Mouse (Mus musculus): Measurements from ENCODE around the gene Col5a1. TPM values are rescaled to one million over a fixed set of nuclear protein-coding genes. Genes with fewer than 3 reads are reported as not detected.
A peak's percentile ranks its signal among the peaks of the same experiment; 100 is the strongest.

Gene Col5a1
- polyA plus RNA-seq, 1 experiment from 2014 or later, result 5.4 TPM

GRCm38 (mm10) chr2:27986751-27987150 lies 100.5 kb downstream of the Col5a1 start:
- H3K27me3 ChIP-seq, result no peaks in the 10 kb centered on the region

GRCm38 (mm10) chr2:27990430-27991211 lies 104.4 kb downstream of the Col5a1 start:
- no peaks in the 10 kb centered on the region for H3K9me3 ChIP-seq
- ATAC-seq (replicated peaks), result no peak
- H3K36me3 ChIP-seq, result no peaks in the 10 kb centered on the region
- no peak overlapping the region for H3K27ac ChIP-seq (replicated peaks)
- H3K4me1 ChIP-seq, result no peaks in the 10 kb centered on the region
- no peaks in the 10 kb centered on the region for H3K27me3 ChIP-seq
- WGBS, result 69% methylated on average over 11 of the region's 13 CpGs
- H3K4me3 ChIP-seq, result no peak overlapping the region
- no peak overlapping the region for H3K4me2 ChIP-seq (replicated peaks)
- H3K9ac ChIP-seq (replicated peaks), result no peak overlapping the region

More at GRCm38 (mm10) chr2:27986751-27987150, 100.5 kb downstream of the Col5a1 start:
- Histone ChIP-seq H3K9ac (replicated peaks) (no peak overlapping the region), H3K9me3 (no peaks in the 10 kb centered on the region), H3K27ac (replicated peaks) (no peak overlapping the region), H3K4me2 (replicated peaks) (no peak overlapping the region), H3K4me1 (no peaks in the 10 kb centered on the region), H3K4me3 (no peak overlapping the region), H3K36me3 (no peaks in the 10 kb centered on the region)
- no peak for ATAC-seq (replicated peaks)
- WGBS, result 87% methylated on average over 4 of the region's 4 CpGs

DNA sequence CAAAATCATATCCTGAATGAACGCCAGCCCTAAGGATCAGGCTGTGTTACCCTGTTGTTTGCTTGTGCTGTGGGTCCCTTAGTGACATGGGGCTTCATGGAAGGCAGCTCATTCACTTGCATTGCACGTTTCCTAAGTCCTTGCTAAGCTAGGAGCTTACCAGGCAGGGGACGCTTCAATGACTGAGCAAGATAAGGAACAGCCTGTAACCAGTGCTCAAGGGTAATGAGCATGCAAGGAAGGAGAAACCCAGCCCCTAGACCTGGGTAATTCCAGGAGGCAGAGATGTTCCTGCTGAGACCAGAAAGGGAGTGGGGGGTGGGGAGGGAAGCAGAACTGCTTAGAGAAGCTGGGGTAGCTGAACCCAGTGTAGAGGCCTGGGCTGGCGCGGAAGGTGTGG lies 107.2 kb downstream of the Col5a1 start:
- no peak overlapping the region for H3K27ac ChIP-seq (replicated peaks)
- H3K9me3 ChIP-seq, result no peaks in the 10 kb centered on the region
- no peak for ATAC-seq (replicated peaks)
- no peaks in the 10 kb centered on the region for H3K27me3 ChIP-seq
- no peak overlapping the region for H3K9ac ChIP-seq (replicated peaks)
- WGBS, result 55% methylated on average over 5 of the region's 5 CpGs
- H3K4me1 ChIP-seq, result no peaks in the 10 kb centered on the region
- no peaks in the 10 kb centered on the region for H3K36me3 ChIP-seq
- no peak overlapping the region for H3K4me2 ChIP-seq (replicated peaks)
- H3K4me3 ChIP-seq, result no peak overlapping the region

DNA sequence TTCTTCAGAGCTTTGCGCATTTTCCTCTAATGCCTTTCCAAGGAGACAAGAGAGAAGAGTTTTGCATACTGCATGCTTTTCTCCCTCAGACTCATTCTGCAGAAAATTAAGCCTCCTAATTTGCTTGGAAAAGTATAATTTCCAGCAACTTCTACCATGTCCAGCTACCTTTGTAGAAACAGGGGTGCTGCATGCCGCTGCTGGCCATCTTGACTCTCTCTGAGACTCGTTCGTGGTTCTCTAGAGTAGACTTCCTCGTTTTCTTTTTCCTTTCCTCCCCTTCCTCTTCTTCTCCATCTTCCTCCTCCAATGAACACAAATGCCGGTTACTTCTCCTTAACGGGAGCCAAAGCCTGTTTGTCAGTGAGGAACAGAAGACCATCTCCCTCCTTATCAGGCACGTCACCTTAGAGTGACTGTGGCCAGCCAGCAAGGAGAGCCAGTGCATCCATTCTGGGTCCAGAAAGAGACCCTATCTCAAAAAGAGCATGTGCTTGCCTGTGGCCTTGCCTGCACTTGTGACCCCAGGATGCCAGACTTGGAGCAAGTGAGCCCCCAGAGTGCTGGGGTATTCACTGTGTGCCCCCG lies 113.9 kb downstream of the Col5a1 start:
- H3K9ac ChIP-seq (replicated peaks), result no peak overlapping the region
- no peaks in the 10 kb centered on the region for H3K9me3 ChIP-seq
- H3K4me3 ChIP-seq, result no peak overlapping the region
- 90% methylated on average over 9 of the region's 9 CpGs for WGBS
- no peaks in the 10 kb centered on the region for H3K27me3 ChIP-seq
- peaks cover 15% of the 10 kb centered on the region for H3K4me1 ChIP-seq
- H3K36me3 ChIP-seq, result no peaks in the 10 kb centered on the region
- peak overlapping the region; percentile 77; the same call in 1 of the 2 replicates for H3K27ac ChIP-seq (replicated peaks)
- ATAC-seq (replicated peaks), result no peak
- H3K4me2 ChIP-seq (replicated peaks), result no peak overlapping the region

- H3K27ac ChIP-seq (replicated peaks), result peak overlapping the region; percentile 77
- 75% methylated on average over 3 of the region's 3 CpGs for WGBS
- H3K9me3 ChIP-seq, result no peaks in the 10 kb centered on the region
- H3K4me3 ChIP-seq, result no peak overlapping the region
- no peak for ATAC-seq (replicated peaks)
- H3K4me1 ChIP-seq, result peaks cover 15% of the 10 kb centered on the region
- no peak overlapping the region for H3K4me2 ChIP-seq (replicated peaks)
- no peaks in the 10 kb centered on the region for H3K36me3 ChIP-seq
- no peak overlapping the region for H3K9ac ChIP-seq (replicated peaks)
- no peaks in the 10 kb centered on the region for H3K27me3 ChIP-seq
Measured at GRCm38 (mm10) chr2:28000660-28001059, 114.4 kb downstream of the Col5a1 start.

DNA sequence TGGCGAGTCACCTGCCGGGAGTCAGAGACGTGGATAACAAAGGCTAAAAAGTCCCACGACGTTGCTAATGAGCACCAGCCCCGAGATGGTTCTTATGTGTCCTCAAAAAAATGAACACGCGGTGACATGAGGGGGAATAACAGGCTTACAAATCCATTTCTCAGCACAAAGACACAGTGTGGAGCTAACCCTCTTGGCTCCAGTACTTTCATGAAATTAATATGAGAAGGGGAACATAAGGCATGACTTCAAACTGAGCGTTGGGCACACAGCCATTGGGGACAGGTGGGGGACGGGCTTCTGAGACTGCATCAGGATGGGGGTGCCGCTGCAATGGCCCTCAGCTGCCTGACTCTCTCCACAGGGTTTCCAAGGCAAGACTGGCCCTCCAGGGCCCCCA lies 115.0 kb downstream of the Col5a1 start:
- Histone ChIP-seq H3K27ac (replicated peaks) (peak overlapping the region; percentile 77), H3K4me3 (no peak overlapping the region), H3K27me3 (no peaks in the 10 kb centered on the region), H3K4me2 (replicated peaks) (no peak overlapping the region), H3K9me3 (no peaks in the 10 kb centered on the region), H3K36me3 (no peaks in the 10 kb centered on the region), H3K4me1 (peaks cover 15% of the 10 kb centered on the region), H3K9ac (replicated peaks) (no peak overlapping the region)
- ATAC-seq (replicated peaks), result peak; percentile 57; the same call in 1 of the 2 replicates
- WGBS, result 59% methylated on average over 11 of the region's 11 CpGs

DNA sequence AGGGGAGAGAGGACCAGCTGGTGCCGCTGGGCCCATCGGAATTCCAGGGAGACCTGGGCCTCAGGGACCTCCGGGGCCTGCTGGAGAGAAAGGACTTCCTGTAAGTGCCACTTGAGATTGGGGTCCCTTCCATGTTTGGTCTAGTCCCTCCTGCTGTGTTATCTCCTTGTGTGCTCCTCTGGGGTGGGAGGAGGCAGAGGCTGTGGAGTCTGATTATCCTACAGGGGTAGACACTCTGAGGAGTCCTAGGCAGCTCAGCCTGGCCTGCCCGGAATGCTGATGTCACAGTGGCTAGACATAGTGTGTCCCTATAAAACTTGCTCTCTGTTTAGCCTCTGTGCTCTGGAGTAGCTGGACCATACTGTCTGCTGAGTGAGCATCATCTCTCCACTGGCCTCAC lies 119.0 kb downstream of the Col5a1 start:
- Histone ChIP-seq H3K9me3 (no peaks in the 10 kb centered on the region), H3K27me3 (no peaks in the 10 kb centered on the region), H3K36me3 (no peaks in the 10 kb centered on the region), H3K27ac (replicated peaks) (no peak overlapping the region), H3K4me1 (peaks cover 18% of the 10 kb centered on the region), H3K9ac (replicated peaks) (no peak overlapping the region), H3K4me2 (replicated peaks) (no peak overlapping the region), H3K4me3 (no peak overlapping the region)
- no peak for ATAC-seq (replicated peaks)
- WGBS, result 90% methylated on average over 4 of the region's 4 CpGs

DNA sequence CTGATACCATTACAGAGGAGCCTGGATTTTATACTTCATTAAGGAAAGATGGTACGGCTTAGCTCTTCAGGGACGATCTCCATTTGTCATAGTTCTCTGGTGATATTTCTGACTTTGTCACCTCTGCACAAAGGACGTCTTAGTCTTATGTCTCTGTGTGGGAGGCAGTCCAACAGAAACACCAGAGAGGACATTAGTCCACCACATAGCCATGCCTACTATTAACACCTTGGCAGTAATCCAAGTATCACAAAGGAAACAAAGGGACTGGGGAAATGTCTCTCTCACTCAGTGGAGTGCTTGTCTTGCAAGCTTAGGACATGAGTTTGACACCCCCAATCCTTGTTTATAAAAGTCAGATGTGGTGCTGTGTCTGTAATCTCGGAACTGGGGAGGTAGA lies 122.0 kb downstream of the Col5a1 start:
- no peak overlapping the region for H3K9ac ChIP-seq (replicated peaks)
- no peaks in the 10 kb centered on the region for H3K36me3 ChIP-seq
- no peaks in the 10 kb centered on the region for H3K9me3 ChIP-seq
- H3K4me3 ChIP-seq, result no peak overlapping the region
- no peaks in the 10 kb centered on the region for H3K27me3 ChIP-seq
- H3K4me1 ChIP-seq, result peaks cover 3% of the 10 kb centered on the region; the same call in 1 of the 2 replicates
- H3K4me2 ChIP-seq (replicated peaks), result no peak overlapping the region
- ATAC-seq (replicated peaks), result no peak
- H3K27ac ChIP-seq (replicated peaks), result no peak overlapping the region
- 30% methylated on average over 4 of the region's 4 CpGs for WGBS

- Histone ChIP-seq H3K36me3 (no peaks in the 10 kb centered on the region), H3K4me3 (no peak overlapping the region), H3K9ac (replicated peaks) (no peak overlapping the region), H3K4me2 (replicated peaks) (no peak overlapping the region), H3K27me3 (no peaks in the 10 kb centered on the region), H3K27ac (replicated peaks) (no peak overlapping the region), H3K9me3 (no peaks in the 10 kb centered on the region), H3K4me1 (peaks cover 3% of the 10 kb centered on the region; the same call in 1 of the 2 replicates)
- WGBS, result 53% methylated on average over 3 of the region's 3 CpGs
- no peak for ATAC-seq (replicated peaks)
Measured at GRCm38 (mm10) chr2:28012367-28012766, 126.1 kb downstream of the Col5a1 start.

DNA sequence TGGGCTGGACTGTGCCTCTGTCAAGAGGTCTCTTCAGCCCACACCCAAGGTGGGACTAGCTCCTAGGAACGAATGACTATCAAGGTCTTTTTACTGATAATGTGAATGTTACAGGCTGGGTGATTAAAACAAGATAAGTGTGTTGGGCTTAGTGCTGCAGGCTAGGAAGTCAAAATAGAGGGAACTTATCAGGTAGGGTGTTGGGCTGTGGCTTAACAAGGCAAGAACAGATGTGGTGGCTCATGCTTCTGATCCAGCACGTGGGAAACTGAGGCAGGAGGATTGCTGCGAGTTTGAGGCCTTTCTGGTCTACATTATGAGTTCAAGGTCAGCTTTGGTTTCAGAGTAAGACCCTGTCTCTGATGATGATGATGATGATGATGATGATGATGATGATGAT lies 128.6 kb downstream of the Col5a1 start:
- 81% methylated on average over 3 of the region's 3 CpGs for WGBS
- H3K4me2 ChIP-seq (replicated peaks), result no peak overlapping the region
- ATAC-seq (replicated peaks), result no peak
- no peak overlapping the region for H3K27ac ChIP-seq (replicated peaks)
- no peaks in the 10 kb centered on the region for H3K4me1 ChIP-seq
- no peak overlapping the region for H3K9ac ChIP-seq (replicated peaks)
- no peak overlapping the region for H3K4me3 ChIP-seq
- no peaks in the 10 kb centered on the region for H3K9me3 ChIP-seq
- no peaks in the 10 kb centered on the region for H3K36me3 ChIP-seq
- H3K27me3 ChIP-seq, result no peaks in the 10 kb centered on the region

DNA sequence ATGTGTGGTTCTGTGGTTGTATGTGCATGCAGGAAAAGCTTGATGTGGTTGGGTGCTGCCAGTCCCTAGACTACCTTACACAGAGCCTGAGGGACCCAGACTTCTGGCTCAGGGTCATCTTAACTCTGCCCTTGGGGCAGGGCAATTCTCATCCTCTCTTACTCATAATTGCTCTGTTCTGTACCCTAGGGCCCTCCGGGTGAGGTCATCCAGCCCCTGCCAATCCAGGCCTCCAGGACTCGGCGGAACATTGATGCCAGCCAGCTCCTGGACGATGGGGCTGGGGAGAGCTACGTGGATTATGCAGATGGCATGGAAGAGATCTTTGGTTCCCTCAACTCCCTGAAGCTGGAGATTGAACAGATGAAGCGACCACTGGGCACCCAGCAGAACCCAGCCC lies 138.2 kb downstream of the Col5a1 start:
- Histone ChIP-seq H3K4me3 (no peak overlapping the region), H3K4me1 (no peaks in the 10 kb centered on the region), H3K9me3 (no peaks in the 10 kb centered on the region), H3K27me3 (no peaks in the 10 kb centered on the region), H3K4me2 (replicated peaks) (no peak overlapping the region), H3K27ac (replicated peaks) (no peak overlapping the region), H3K9ac (replicated peaks) (no peak overlapping the region), H3K36me3 (no peaks in the 10 kb centered on the region)
- WGBS, result 94% methylated on average over 6 of the region's 6 CpGs
- ATAC-seq (replicated peaks), result no peak

GRCm38 (mm10) chr2:28025776-28026175 lies 139.6 kb downstream of the Col5a1 start:
- Histone ChIP-seq H3K27ac (replicated peaks) (no peak overlapping the region), H3K4me3 (no peak overlapping the region), H3K9ac (replicated peaks) (no peak overlapping the region), H3K9me3 (no peaks in the 10 kb centered on the region), H3K27me3 (no peaks in the 10 kb centered on the region), H3K36me3 (no peaks in the 10 kb centered on the region), H3K4me1 (no peaks in the 10 kb centered on the region), H3K4me2 (replicated peaks) (no peak overlapping the region)
- WGBS, result 81% methylated on average over 4 of the region's 4 CpGs
- no peak for ATAC-seq (replicated peaks)
